Mouse (Mus musculus): ENCODE results near the gene Ak1.
A peak's percentile ranks its signal among the peaks of the same experiment; 100 is the strongest.

The Ak1 gene

DNA sequence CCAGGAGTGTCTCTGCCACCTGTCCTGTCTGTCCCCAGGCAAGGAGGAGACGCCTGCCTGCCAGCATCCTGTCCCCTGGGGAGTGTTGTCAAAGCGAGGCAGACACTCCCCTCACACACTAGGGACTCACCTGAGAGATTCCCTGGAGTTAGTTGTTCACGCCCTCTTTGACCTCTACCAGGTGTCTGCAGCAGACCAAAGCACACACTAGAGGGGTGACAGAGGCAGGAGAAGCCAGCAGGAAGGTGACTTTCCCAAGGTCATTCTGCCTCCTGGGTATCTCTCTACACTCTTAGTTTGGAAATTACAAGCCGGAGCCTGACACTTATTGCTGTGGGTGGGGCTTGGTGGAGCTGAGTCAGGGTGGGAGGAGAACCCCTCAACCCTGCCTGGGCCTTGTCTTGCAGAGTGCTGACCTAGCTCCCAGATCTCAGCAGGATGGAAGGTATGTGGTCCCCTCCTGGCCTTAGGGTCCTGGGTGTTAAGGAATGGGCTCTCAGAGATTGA, 6.5 kb downstream of the Ak1 start:
- DNase-seq (ENCODE audit: low spot score), result no peak

DNA sequence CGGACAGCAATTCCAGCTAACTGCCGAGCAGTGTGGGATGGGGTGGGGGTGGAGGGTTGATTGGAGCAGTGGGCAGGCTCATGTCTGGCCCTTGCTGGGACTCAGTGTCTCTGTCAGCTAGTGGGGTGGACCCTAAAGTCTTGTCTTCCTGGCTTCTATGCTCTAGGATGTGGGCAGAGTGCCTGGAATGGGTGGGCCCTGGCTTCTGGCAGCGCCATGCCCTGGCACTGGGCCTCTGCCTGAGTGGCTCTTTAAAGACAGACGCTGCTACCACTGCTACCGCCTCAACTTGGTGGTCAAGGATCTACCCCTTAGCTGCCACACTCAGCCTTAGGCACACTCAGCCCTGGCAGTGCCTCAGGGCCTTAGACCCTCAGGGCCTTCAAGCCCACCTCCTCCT, 7.2 kb downstream of the Ak1 start:
- peak; percentile 77 for DNase-seq (ENCODE audit: low spot score)

DNA sequence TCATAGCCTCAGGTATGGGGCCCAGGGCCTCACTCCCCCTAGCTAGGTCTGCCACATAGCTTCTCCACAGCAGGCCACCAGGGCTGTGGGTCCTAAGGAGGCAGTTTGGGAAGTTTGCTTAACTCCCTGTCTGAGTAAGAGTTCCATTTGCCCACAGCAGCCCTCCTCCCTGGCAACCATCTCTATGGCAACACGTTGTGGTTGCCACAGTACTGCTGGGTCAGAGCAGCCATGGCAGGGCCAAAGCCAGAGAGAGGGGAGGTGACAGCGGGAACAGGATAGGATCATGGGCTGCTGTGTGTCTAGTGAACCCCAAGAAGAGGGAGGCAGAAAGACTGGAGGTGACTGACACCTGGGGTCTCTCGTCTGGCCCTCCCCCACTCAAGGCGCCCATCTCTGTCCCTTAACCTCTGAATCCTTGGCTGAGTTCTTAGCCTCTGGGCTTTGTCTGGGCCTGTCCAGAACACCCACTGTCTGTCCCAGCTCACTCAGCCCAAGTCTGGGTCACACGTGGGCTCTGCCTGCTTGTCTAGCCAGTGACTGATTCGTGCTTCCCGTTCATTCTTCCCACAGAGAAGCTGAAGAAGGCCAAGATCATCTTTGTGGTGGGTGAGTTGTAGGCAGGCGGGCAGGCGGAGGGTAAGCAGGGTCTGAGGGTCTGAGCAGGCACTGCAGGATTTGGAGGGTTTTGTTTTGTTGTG, 7.9 kb downstream of the Ak1 start:
- peak; percentile 93 for DNase-seq (ENCODE audit: low spot score)

DNA sequence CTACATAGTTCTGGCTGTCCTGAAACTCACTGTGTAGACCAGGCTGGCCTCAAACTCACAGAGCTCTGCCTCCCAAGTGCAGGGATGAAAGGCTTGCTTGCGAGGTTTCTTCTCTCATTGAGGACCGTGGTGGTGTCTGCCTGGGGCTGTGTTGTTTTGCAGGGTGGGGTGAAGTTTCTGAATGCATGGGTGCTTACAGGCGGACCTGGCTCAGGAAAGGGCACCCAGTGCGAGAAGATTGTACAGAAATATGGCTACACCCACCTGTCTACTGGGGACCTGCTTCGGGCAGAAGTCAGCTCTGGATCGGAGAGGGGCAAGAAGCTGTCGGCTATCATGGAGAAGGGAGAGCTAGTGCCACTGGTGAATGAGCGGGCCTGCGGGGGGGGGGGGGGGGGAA, 8.5 kb downstream of the Ak1 start:
- DNase-seq (ENCODE audit: low spot score), result no peak

DNA sequence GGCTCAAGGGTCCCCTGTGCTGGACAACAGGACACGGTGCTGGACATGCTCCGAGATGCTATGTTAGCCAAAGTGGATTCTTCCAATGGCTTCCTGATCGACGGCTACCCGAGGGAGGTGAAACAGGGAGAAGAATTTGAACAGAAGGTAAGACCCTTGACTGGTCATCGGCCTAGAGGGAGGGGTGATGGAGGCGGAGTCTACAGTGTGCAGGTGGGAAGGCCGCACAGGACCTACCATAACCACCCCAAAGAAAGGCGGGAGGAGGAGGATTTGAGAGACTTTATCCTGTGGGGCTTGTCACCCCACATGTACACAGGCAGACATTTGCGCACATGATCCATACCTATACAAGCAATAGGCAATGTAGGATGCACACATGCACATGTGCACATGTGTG, 9.5 kb downstream of the Ak1 start:
- no peak for DNase-seq (ENCODE audit: low spot score)

DNA sequence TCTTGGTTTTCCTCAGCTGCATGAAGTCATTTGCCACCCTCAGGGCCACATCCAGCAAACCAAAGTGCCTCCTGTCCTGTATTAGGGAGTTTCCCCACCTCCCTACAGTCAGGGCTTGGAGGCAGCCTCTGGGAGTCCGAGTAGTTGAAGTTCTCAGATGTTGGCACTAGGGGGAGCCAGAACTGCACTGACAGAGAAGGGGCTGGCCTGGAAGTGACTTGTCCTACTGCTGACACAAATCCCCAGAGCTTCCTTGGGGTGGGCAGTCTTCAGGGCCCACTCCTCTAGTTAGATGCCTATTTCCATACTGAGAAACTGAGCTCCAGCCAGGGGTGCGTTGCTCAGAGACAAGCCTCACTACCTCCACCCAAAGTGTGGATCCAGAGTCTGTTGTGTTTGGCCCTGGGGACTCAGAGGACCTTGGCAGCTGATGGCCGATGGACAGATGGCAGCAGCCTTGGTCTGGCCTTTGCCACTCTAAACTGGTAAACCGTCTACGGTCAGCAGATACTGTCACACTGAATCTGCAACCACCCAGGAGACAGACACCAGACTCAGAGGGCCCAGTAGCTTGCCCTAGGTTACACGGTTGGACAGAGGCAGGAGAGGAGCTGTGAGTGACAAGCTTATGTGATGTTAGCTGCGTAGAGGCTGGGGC, 10.3 kb downstream of the Ak1 start:
- peak; percentile 95 for DNase-seq (ENCODE audit: low spot score)

DNA sequence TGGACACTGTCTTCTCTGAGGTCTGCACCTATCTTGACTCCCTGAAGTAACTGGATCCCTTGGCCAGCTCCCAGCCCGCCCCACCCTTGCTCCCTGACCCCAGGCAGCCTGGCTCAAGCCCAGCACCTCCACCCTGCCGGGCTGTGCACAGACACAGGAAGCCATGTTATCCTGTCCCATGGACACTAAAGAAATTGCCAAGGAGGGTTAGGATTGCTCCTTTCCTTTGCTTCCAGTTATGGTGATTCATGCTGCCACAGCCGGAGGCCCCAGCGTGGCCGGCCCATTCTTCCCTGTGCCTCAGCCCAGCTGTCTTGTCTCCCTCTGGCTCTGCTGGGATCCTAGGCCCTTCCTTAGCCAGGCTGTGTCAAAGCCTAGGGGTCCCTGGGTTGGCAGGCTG, 12.1 kb downstream of the Ak1 start:
- peak; percentile 39 for DNase-seq (ENCODE audit: low spot score)

DNA sequence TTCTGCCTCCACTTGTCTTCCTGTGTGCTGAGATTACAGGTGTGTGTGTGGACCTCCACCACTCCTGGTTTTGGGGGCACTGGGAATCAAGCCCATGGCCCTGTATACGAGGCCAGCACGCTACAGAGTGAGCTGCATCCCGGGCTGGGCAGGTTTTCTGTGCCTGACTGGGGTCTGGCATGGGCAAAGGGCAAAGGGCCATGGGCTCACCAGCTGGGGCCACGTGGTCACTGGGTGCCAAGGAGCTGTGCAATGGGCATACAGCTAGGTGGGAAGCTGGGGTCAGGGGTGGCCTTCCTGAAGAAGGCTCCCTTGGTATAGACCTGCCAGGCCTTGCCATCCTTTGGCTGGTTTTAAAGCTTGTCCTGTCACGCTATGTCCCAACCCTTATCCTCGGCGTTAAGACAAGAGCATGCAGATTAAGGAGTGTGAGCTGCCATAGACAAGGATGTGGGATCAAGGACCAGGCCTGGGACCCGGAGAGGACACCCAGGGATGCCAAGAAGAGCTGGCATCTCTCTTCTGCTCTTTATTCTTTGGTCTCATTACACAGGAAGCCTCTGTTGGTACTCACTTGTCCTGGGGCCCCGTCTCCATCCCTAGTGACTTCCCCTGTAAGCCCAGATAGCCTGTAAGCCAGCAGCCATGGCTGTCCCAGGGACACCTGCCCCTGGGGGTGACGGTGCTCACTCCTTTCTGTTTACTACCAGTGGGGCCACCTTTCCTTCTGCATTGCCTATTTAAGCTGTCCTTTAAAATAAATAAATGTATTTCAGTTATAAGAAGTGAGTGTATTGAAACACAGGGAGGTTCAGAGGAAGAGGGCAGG, 12.9 kb downstream of the Ak1 start:
- no peak for DNase-seq (ENCODE audit: low spot score)

DNA sequence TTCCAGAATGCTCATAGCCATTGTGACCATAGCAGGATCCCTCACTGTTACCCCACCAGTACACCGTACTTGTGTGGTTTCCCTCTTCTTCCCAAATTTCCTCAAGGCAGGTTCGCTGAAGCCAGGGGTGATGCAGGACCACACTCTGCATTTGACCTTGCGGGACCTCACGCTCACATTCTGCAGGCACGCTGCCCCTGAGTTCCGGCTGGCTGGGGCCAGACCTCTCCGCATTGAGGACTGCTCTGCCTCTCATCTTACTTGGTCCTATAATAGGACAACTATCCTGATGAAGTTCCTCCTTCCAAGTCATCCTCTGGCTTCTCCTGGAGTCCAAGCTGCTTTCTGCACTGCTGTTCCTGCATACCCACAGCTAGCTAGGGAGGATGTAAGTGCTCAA, 15.1 kb downstream of the Ak1 start:
- DNase-seq (ENCODE audit: low spot score), result no peak

DNA sequence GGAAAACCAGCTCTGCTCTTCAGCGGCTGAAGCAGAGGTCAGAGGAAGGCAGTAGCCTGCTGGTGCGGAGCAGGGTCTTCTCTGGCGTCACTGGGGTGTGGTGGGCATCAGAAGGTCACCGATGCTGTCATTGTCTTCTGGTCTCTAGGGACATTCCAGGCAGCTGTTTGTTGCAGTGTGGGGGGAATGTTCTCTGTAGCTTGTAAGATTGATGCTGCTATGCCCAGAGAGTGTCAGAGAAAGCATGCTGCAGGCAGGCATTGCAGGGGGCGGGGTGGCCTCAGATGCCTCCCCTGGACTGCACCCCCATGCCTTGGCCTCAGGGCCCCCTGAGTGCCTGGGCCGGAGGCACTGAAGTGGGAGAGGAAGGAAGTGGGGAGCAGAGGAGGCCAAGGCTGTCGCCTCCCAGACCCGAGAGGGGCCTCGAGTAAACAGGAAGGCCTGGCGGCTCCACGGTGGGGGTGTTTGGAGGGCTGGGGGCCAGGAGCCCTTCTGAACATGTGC, 16.3 kb downstream of the Ak1 start:
- no peak for DNase-seq (ENCODE audit: low spot score)

DNA sequence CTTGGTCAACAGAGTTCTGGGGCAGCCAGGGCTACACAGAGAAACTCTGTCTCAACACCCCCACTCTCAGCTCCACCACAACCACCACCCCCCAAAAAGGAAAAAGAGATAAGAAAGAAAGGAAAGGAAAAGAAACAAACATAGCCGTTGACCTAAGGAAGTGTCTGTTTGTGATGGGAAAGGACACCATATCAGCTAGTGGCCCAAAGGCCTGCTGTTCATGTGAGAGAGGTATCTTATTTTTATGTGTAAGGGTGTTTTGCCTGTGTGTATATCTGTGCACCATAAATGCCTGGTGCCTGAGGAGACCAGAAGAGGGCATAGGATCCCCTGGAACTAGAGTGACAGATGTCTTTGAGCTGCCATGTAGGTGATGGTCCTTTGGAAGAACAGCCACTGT, 18.1 kb downstream of the Ak1 start:
- no peak for DNase-seq (ENCODE audit: low spot score)

DNA sequence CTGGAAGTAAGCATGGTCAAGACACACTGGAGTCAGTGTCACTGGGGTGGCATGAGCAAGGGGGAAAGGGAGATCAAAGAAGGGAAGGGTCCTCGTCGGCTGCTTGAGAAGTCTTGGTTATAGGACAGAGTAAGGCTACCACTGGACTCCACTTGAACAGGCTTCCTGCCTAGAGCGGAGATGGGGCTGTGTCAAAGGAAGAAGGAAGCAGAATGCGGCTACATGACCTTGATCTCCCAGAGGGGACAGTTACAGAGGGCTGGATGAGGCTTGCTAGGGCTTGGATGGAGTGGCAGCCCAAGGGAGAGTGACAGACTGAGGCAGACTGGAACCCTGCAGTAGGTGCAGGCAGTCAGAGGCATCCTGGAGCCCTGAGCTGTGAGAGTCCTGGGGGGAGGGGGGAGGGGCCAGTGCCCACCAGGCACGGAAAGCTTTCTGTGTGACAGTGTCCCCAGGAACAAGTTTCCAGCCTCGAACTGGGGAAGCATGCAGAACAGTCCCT, 19.0 kb downstream of the Ak1 start:
- DNase-seq (ENCODE audit: low spot score), result no peak

DNA sequence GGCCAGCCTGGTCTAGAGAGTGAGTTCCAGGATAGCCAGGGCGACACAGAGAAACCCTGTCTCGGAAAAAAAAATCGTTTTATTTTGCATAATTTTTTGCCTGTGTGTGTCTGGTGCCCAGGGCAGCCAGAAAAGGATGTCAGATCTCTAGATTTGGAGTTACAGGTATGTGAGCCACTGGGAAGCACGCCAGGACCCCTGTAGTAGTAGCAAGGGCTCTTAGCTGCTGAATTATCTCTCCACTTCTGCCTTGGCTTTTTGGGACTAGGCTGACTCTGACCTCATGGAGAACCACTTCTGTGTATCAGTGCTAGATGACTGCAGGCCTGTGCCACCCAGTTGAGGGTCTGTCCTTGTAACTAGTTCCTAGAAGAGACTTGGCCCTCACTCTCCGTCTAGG, 20.3 kb downstream of the Ak1 start:
- no peak for DNase-seq (ENCODE audit: low spot score)

DNA sequence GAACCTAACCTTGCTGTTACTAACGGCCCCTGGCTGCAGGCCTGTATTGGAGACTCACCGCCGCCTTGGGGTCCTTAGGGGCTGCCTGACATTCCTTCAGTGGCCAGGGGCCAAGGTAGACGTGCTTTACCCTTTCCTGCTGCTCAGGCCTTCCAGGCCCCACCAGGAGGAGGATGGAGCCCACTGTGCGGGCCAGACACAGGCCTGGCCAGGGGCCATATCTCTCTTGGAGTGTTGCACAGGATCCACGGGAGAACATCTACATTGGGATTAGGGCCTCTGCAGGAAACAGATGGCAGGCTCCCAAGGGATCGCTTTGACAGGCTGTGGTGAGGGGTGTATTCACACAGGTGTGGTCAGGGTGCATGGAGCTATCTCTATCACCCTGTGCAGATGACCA, 21.3 kb downstream of the Ak1 start:
- no peak for DNase-seq (ENCODE audit: low spot score)

DNA sequence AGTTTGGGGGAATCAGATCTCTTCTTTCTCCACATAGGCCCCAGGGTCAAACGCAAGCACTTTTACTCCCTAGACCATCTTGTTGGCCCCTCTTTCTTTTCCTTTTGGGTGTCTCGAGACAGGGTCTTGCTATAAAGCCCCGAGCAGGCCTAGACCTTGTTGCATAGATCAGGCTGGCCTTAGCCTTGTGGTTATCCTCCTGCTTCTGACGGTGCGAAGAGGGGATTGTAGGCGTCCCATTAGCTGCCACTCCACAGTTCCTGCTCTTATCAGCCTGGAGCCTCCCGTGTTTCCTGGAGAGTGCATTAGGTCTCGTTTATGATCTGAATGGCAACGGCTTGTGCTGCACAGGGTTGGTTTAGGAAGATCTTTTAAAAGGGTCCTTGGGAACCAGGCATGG, 22.5 kb downstream of the Ak1 start:
- no peak for DNase-seq (ENCODE audit: low spot score)

DNA sequence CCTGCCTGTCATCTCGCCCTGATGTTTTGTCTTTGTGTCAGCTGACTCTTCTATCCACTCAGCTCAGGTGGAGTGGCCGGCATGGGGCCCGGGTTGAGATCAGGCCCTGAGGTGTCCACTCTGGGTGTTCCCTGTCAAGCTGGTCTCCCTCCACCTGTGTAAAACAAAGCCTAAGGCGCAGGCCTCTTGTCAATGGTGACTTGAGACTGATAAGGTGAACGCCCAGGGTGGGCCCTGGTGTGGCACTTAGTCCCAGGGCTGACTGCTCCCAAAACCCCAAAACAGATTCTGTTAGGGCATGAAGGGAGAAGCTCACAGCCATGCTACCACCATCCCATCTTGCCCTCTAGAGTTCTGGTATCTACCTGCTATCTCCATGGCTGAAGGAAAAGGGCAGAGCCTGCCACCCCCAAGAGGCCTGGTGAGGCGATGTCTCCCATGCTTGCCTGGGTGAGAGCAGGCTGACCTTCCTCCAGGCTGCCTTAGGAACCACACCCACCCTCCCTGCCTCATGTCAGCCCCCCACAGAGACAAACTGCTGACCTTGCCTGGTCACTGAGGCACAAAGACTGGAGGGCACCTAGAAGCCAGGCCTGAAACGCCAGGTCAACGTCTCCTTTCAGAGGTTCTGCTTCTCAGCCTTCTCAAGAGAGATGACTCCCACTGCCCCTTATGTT, 23.4 kb downstream of the Ak1 start:
- DNase-seq (ENCODE audit: low spot score), result no peak

DNA sequence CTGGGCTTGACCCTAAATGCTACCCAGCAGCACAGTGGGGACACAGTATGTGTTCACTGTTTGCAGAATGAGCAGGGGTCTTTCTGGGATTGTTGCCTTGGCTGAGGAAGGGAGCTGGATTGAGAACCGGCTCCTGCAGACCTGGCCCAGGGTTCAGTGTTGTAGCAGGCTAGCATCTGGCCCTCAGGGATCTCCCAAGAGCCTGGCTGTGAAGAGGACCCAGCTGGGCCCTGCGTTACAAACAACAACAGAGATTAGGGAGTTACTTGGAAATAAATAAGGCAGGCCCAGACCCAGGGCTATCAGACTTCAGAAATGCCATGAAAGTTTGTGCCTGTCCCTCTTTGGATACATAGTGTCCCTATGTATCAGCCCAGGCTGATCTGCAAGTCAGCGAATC, 24.1 kb downstream of the Ak1 start:
- DNase-seq (ENCODE audit: low spot score), result no peak

DNA sequence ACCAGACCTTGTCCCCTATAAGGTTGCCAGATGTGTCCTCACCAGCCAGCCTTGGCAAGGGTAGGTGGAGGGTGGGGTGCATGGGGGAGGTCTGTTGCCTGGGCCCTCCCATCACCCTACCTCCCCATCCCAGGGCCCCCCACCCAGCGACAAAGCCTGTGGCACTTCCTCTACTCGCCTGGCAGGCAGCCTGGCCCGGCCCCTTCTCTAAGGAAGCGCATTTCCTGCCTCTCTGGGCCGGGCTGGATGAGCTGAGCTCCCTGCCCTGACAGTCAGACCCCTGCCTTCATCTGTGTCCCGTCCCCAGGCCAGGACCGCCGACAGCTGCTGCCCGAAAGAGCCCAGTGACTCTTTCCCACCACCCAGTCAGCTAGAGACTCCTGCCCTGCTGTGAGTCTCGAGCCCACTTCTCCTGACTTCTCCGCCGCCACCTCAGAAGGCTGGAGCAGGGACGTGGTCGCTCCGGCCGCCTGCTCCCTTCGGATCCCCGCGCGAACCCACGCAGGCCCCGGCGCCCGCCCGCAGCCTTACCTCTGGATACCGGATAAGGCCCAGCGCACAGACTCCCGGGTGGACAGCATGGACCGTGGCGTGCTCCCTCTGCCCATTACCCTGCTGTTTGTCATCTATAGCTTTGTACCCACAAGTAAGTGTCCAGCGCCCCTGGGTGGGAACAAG, 25.0 kb downstream of the Ak1 start, which contains the start of gene Eng:
TSS of gene Eng (plus strand) at position 217 of the 678 bp plus-strand sequence.
- DNase-seq (ENCODE audit: low spot score), result no peak

DNA sequence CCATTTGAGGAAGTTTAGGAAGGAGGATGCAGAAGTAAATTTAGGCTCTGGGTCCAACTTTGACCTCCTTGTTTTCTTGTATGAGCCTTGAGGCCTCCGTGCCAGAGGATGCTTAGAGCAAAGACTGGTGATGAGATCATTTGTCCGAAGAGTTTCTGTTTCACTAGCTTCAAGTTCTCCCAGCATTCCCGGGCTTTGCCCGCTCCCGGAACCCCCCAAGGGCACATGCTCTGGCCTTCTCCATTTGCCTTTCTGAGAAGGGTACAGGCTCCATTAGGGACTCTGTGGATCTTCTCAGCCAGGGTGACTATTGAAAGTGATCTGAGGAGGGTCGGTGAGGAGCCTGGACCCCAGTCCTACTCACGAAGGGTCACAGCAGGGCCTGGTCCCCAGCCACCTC, 25.8 kb downstream of the Ak1 start:
- no peak for DNase-seq (ENCODE audit: low spot score)

DNA sequence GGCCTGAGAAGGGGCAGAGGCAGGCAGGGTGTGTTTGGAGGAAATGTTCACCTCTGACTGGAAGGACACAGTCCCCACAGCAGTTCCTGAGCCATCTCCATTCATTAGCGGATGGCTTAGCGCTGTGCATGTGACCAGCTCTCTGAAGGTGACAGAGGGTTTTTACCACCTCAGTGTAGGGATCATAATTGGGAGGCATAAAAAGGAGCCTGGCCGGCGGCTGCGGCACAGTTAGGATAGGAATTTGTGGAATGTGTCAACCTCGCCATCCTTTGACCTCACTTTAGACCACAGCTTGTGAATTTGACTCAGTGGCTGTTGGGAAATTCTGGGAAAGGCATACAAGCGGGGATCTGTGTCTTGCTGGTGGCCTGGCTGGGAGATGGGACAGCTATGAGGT, 32.2 kb downstream of the Ak1 start:
- DNase-seq (ENCODE audit: low spot score), result no peak

DNA sequence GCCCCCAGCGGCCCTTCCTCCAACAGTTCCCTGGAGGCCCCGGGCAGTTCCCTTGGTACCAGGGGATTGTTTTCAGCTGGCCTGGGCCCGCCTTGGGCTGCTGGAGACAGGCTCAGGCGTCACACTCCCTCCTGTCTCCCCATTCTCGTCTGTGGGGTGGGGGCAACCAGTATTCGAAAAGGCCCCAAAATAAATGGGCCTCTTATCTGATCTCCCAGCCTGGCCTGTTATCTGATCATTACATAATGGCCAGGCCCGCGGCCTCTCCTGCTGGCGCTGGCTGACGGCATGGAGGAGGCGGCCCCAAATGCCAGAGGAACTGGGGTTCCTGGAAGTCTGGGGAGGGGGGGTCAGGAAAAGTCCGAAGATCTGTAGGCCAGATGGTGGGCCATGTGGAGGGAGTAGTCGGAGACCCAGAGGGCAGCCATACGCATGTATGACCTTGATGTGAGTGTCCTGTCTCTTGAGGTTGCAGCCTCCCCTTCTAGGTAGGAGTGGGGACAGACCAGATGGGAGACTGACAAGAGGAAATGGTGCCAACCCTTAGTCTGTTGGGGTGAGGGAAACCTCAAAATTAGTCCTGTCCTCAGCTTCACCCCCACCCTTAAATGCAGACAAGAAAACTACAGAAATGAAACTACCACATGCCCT, 33.3 kb downstream of the Ak1 start:
- DNase-seq (ENCODE audit: low spot score), result no peak
